Mouse (Mus musculus): ENCODE results near the gene Fzd2. TPM values are rescaled to one million over a fixed set of nuclear protein-coding genes. Genes with fewer than 3 reads are reported as not detected.
A peak's percentile ranks its signal among the peaks of the same experiment; 100 is the strongest.
"Not testable (repeated sequence)": the region's sequence is repeated elsewhere in the genome, so short reads cannot be mapped to it uniquely, and the experiment has no call there.

Gene Fzd2
- polyA plus RNA-seq, 1 experiment from 2014 or later, result 27.3 TPM

GRCm38 (mm10) chr11:102607201-102607600 lies 3.0 kb downstream of the Fzd2 start:
- peak; percentile 93 for DNase-seq (ENCODE audit: low spot score, missing footprints)
- H3K27ac ChIP-seq (ENCODE audit: low read depth, low read length), result not testable (repeated sequence)
- peaks cover 49% of the 10 kb centered on the region for H3K4me1 ChIP-seq (ENCODE audit: control insufficient read depth, insufficient read depth, low read length)

DNA sequence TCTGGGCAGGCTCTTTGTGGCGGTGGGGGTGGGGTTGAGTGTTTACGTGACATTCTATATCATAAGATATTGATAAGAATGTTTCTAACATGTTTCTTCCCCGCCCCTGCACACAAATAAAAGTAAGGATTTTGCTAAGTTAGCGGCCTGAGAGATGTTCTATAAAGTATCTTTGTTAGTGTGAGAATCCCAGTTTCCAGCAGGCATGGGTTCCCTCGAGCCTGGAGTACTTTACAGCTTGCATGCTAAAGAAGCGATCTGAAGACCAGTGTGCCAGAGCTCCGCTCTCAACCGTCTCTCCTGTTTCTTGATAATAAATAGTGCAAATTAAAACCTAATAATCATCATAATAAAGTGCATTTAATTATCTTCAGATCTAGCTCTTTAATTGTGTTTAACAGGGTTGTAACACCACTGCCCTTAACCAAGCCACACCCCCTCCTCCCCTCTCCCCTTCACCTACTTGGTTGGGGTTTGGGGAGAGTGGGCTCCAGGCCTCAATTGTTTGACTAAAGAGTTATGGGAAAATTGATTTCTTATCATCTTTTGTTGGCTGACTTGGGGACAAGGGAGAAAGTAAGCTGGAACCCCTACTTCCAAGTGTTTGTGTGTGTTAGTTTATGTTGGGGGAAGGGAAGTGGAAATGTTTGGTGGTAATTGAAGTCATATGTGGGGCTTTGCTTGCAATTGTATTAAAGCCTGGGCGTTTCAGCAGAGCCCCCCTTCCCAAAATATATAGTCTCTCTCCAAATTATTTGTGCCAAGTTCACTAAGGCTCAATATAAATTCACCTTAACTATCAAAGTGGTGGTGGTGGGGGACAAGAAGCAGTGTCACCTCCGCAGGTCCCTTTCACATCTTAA lies 3.7 kb downstream of the Fzd2 start:
- Histone ChIP-seq H3K9ac (ENCODE audit: low read length) (peak overlapping the region; percentile 97), H3K36me3 (ENCODE audit: control insufficient read depth, insufficient read depth, low read length) (no peaks in the 10 kb centered on the region), H3K9me3 (ENCODE audit: control insufficient read depth, low read length) (no peaks in the 10 kb centered on the region), H3K27me3 (ENCODE audit: control insufficient read depth, insufficient read depth, low read length) (peaks cover 4% of the 10 kb centered on the region; the same call in 1 of the 2 replicates), H3K4me1 (ENCODE audit: control insufficient read depth, insufficient read depth, low read length) (peaks cover 43% of the 10 kb centered on the region), H3K4me2 (peak overlapping the region; percentile 91), H3K4me3 (ENCODE audit: low read depth, low read length) (peak overlapping the region; percentile 90), H3K27ac (ENCODE audit: low read depth, low read length) (no peak overlapping the region)
- DNase-seq (ENCODE audit: low spot score, missing footprints) (peak; percentile 91), ATAC-seq (ENCODE audit: low FRiP score) (no peak)
- 8% methylated on average over 10 of the region's 10 CpGs for WGBS

More at GRCm38 (mm10) chr11:102607201-102607600, 3.0 kb downstream of the Fzd2 start:
- H3K4me3 ChIP-seq (ENCODE audit: low read depth, low read length), result peak overlapping the region; percentile 90
- H3K4me2 ChIP-seq, result peak overlapping the region; percentile 91
- peak overlapping the region; percentile 97 for H3K9ac ChIP-seq (ENCODE audit: low read length)
- not testable (repeated sequence) for H3K36me3 ChIP-seq (ENCODE audit: control insufficient read depth, insufficient read depth, low read length); H3K27me3 ChIP-seq (ENCODE audit: control insufficient read depth, insufficient read depth, low read length); H3K9me3 ChIP-seq (ENCODE audit: control insufficient read depth, low read length); ATAC-seq (ENCODE audit: low FRiP score)
- WGBS, result 2% methylated on average over 12 of the region's 12 CpGs

GRCm38 (mm10) chr11:102608691-102609090 lies 4.5 kb downstream of the Fzd2 start:
- ATAC-seq (ENCODE audit: low FRiP score) (no peak), DNase-seq (ENCODE audit: low spot score, missing footprints) (peak; percentile 84)
- no peaks in the 10 kb centered on the region for H3K36me3 ChIP-seq (ENCODE audit: control insufficient read depth, insufficient read depth, low read length)
- no peak overlapping the region for H3K9ac ChIP-seq (ENCODE audit: low read length)
- H3K27me3 ChIP-seq (ENCODE audit: control insufficient read depth, insufficient read depth, low read length), result peaks cover 4% of the 10 kb centered on the region; the same call in 1 of the 2 replicates
- H3K27ac ChIP-seq (ENCODE audit: low read depth, low read length), result no peak overlapping the region
- peak overlapping the region; percentile 1; the same call in 1 of the 2 replicates for H3K4me3 ChIP-seq (ENCODE audit: low read depth, low read length)
- WGBS, result 31% methylated on average over 4 of the region's 4 CpGs
- peaks cover 41% of the 10 kb centered on the region for H3K4me1 ChIP-seq (ENCODE audit: control insufficient read depth, insufficient read depth, low read length)
- H3K9me3 ChIP-seq (ENCODE audit: control insufficient read depth, low read length), result no peaks in the 10 kb centered on the region
- peak overlapping the region; percentile 91 for H3K4me2 ChIP-seq

DNA sequence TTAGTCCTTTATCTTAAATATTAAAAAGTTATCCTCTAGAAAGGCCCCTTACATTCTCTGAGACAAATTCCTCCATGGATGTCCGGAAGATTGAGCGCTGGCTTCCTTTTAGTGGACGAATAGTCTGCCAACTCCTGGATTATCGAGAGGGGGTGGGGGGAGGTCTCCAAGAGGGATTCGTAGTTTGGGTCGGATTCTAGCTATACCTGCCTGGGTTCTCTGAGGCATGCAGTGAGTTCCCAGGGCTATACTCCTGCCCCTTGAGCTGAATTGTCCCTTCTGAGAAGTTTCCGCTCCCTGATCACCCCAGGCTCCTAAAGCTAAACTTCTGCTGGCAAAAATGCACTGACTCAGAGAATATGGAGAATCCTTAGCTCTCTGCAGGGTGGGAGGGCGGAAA lies 5.3 kb downstream of the Fzd2 start:
- Histone ChIP-seq H3K9me3 (ENCODE audit: control insufficient read depth, low read length) (no peaks in the 10 kb centered on the region), H3K4me3 (ENCODE audit: low read depth, low read length) (no peak overlapping the region), H3K9ac (ENCODE audit: low read length) (no peak overlapping the region), H3K27me3 (ENCODE audit: control insufficient read depth, insufficient read depth, low read length) (peaks cover 4% of the 10 kb centered on the region; the same call in 1 of the 2 replicates), H3K36me3 (ENCODE audit: control insufficient read depth, insufficient read depth, low read length) (no peaks in the 10 kb centered on the region), H3K4me2 (no peak overlapping the region), H3K4me1 (ENCODE audit: control insufficient read depth, insufficient read depth, low read length) (peaks cover 41% of the 10 kb centered on the region), H3K27ac (ENCODE audit: low read depth, low read length) (no peak overlapping the region)
- DNase-seq (ENCODE audit: low spot score, missing footprints) (peak; percentile 85), ATAC-seq (ENCODE audit: low FRiP score) (no peak)
- 42% methylated on average over 8 of the region's 8 CpGs for WGBS

DNA sequence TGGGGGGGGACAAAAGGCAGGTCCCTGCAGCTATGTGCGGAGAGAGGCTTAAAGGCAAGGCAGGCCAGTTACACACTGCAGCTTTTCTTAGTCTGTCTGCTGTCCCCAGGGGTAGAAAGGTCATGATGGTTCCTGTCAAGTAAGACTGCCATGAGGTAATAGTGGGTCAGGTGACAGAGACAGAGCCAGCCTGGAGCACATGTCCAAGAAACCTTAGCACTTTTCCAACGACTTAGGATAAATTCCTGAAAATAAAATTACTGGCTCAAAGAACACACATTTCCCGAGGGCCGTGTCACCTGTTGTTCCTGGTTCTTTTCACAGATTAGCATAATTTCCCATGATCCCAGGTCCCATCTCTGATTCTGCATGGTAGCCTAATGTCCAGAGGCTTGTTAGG lies 6.1 kb downstream of the Fzd2 start:
- Histone ChIP-seq H3K27ac (ENCODE audit: low read depth, low read length) (no peak overlapping the region), H3K9me3 (ENCODE audit: control insufficient read depth, low read length) (no peaks in the 10 kb centered on the region), H3K4me2 (no peak overlapping the region), H3K4me1 (ENCODE audit: control insufficient read depth, insufficient read depth, low read length) (peaks cover 41% of the 10 kb centered on the region), H3K27me3 (ENCODE audit: control insufficient read depth, insufficient read depth, low read length) (peaks cover 4% of the 10 kb centered on the region; the same call in 1 of the 2 replicates), H3K36me3 (ENCODE audit: control insufficient read depth, insufficient read depth, low read length) (no peaks in the 10 kb centered on the region), H3K4me3 (ENCODE audit: low read depth, low read length) (no peak overlapping the region), H3K9ac (ENCODE audit: low read length) (no peak overlapping the region)
- DNase-seq (ENCODE audit: low spot score, missing footprints), result peak; percentile 85
- WGBS, result 21% methylated on average over 4 of the region's 4 CpGs
- ATAC-seq (ENCODE audit: low FRiP score), result no peak

- no peak for DNase-seq (ENCODE audit: low spot score, missing footprints)
- Histone ChIP-seq H3K27me3 (ENCODE audit: control insufficient read depth, insufficient read depth, low read length) (peaks cover under 1% of the 10 kb centered on the region; the same call in 1 of the 2 replicates), H3K9ac (ENCODE audit: low read length) (peak overlapping the region; percentile 41; the same call in 1 of the 2 replicates), H3K4me2 (no peak overlapping the region), H3K36me3 (ENCODE audit: control insufficient read depth, insufficient read depth, low read length) (no peaks in the 10 kb centered on the region), H3K4me3 (ENCODE audit: low read depth, low read length) (no peak overlapping the region), H3K9me3 (ENCODE audit: control insufficient read depth, low read length) (no peaks in the 10 kb centered on the region), H3K27ac (ENCODE audit: low read depth, low read length) (peak overlapping the region; percentile 58; the same call in 1 of the 2 replicates), H3K4me1 (ENCODE audit: control insufficient read depth, insufficient read depth, low read length) (peaks cover 37% of the 10 kb centered on the region)
- peak; percentile 58 for ATAC-seq (ENCODE audit: low FRiP score)
- WGBS, result 11% methylated on average over 9 of the region's 9 CpGs
Measured at GRCm38 (mm10) chr11:102610675-102611316, 6.6 kb downstream of the Fzd2 start.

- peaks cover 36% of the 10 kb centered on the region for H3K4me1 ChIP-seq (ENCODE audit: control insufficient read depth, insufficient read depth, low read length)
- no peak overlapping the region for H3K4me3 ChIP-seq (ENCODE audit: low read depth, low read length)
- ATAC-seq (ENCODE audit: low FRiP score), result no peak
Measured at GRCm38 (mm10) chr11:102611317-102611705, 7.1 kb downstream of the Fzd2 start.

GRCm38 (mm10) chr11:102619449-102619848 lies 15.3 kb downstream of the Fzd2 start:
- no peak for ATAC-seq (ENCODE audit: low FRiP score)

More at GRCm38 (mm10) chr11:102611317-102611705, 7.1 kb downstream of the Fzd2 start:
- Histone ChIP-seq H3K27ac (ENCODE audit: low read depth, low read length) (peak overlapping the region; percentile 58; the same call in 1 of the 2 replicates), H3K27me3 (ENCODE audit: control insufficient read depth, insufficient read depth, low read length) (no peaks in the 10 kb centered on the region), H3K9ac (ENCODE audit: low read length) (no peak overlapping the region), H3K36me3 (ENCODE audit: control insufficient read depth, insufficient read depth, low read length) (no peaks in the 10 kb centered on the region), H3K4me2 (no peak overlapping the region), H3K9me3 (ENCODE audit: control insufficient read depth, low read length) (no peaks in the 10 kb centered on the region)
- WGBS, result 11% methylated on average over 6 of the region's 6 CpGs
- DNase-seq (ENCODE audit: low spot score, missing footprints), result no peak

More at GRCm38 (mm10) chr11:102619449-102619848, 15.3 kb downstream of the Fzd2 start:
- Histone ChIP-seq H3K27ac (ENCODE audit: low read depth, low read length) (no peak overlapping the region), H3K36me3 (ENCODE audit: control insufficient read depth, insufficient read depth, low read length) (no peaks in the 10 kb centered on the region), H3K4me3 (ENCODE audit: low read depth, low read length) (no peak overlapping the region), H3K9ac (ENCODE audit: low read length) (no peak overlapping the region), H3K9me3 (ENCODE audit: control insufficient read depth, low read length) (peaks cover 4% of the 10 kb centered on the region; the same call in 1 of the 2 replicates), H3K4me1 (ENCODE audit: control insufficient read depth, insufficient read depth, low read length) (peaks cover 10% of the 10 kb centered on the region), H3K27me3 (ENCODE audit: control insufficient read depth, insufficient read depth, low read length) (no peaks in the 10 kb centered on the region), H3K4me2 (no peak overlapping the region)
- 67% methylated on average over 2 of the region's 2 CpGs for WGBS
- DNase-seq (ENCODE audit: low spot score, missing footprints), result no peak

All from midbrain, embryonic 11.5 days (tissue).